Mouse (Mus musculus) gastrocnemius, postnatal 4 days (tissue): Measurements from ENCODE around the gene Rpl36a. TPM values are rescaled to one million over a fixed set of nuclear protein-coding genes. Genes with fewer than 3 reads are reported as not detected.

Experiments used
- DNase-seq, 2 experiments: peaks; one replicate each; pipeline ENCODE4 v3.0.0; 2021 to 2022; ENCODE audit warnings: low spot score in 2 of 2, mixed read lengths in 2 of 2
- total RNA-seq, 2 experiments: library from RNA; stranded (reverse); gene quantifications; 2 replicates each; pipeline ENCODE4 v1.2.3; 2021

Gene Rpl36a
- total RNA-seq, 2 experiments from 2014 or later, result 345 to 347 TPM

GRCm38 (mm10) chrX:134599922-134600565 lies 14.6 kb downstream of the Rpl36a start:
- no peak for DNase-seq

DNA sequence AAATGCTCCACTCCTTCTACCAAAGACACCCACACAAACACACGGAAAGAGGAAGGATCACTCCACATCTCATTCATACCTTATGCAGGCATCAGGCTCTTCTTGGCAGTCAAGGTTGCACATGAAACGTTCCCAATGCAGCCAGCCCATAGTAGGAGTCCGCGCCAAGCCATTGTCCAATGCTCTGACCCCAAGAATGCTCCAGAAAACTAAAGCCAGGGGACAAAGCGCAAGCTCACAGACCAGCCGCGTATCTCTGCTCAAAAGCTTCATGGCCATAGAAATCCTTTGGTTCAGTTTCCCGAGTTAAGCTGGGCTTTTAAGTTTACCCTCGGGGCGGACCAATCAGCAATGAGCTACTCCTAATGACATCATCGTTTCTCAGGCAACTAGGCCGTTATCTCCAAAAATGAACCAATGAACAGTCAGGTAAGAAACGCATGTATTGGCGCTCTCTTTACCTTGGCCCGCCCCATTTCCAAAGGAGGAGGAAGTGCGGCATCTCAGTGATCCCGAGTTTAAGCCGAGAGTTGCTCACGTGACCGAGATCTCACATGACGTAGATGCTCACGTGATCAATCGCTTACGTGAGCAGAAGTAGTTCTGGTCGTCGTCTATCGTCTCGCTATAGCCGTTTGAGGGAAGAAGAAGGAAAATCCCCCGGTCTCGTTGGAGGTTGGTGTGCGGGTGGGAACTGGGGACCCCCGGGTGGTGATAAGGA lies 15.4 kb downstream of the Rpl36a start, which contains the start of the genes Gla and Hnrnph2:
TSS of gene Gla (minus strand) at position 467 of the 721 bp plus-strand sequence.
TSS of gene Hnrnph2 (plus strand) at position 521 of the 721 bp plus-strand sequence.
- peak; percentile 61 to 82 for DNase-seq

DNA sequence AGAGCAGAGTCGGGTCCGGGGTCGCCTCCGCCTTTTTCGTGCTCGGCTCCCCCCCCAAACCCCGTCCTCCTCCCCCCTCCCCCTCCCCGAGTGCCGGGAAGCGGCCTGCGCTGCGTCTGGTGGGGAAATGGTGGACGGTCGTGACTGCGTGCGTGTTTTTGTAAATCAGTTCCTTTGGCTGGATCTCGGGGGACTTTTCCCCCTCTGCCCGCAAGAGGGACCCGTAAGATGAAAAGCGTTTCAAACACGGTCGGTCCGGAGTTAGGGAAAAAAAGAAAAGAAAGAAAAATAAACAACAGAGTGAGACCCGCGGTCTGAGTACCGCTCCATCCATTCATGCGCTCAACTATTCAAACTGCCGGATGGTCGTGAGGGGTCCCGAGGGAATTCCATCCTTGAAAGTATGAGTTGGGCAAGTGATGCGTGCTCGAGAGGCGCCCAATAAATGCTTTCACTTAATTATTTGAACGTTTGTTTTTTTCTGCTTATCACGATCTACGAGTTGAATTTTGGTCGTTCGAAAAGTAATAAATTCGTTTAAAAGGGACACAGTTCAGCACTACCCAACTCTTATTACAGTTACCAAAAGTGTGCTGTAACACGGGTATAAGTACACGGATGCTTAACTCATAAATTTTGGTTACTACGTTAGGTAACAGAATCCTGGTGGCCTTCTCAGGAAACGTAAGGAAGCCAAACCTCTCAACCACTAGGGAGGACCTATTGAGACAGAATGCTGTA lies 16.1 kb downstream of the Rpl36a start:
- DNase-seq, result peak in 1 of 2 experiments; percentile 30

DNA sequence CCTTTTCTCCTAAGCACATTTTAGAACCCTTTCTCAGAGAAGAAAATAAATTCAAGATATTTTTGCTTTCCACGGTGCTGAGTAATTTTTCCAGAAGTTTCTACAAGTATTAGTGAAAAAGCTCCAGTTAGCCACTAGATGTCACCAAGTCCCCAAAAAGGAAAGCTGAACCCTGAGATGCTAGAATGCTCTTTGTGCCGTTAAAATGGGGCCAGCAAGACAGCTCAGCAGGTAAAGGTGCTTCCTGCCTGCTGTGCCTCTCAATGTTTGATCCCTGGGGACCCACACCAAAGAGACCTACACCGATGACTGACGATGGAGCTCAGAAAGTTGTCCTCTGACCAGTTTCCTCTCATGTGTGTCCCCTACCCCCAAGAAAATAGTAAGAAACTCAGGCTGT lies 24.0 kb downstream of the Rpl36a start:
- DNase-seq, result no peak

- DNase-seq, result no peak
These were observed 25.5 kb downstream of the Rpl36a start for GRCm38 (mm10) chrX:134610984-134611383.

DNA sequence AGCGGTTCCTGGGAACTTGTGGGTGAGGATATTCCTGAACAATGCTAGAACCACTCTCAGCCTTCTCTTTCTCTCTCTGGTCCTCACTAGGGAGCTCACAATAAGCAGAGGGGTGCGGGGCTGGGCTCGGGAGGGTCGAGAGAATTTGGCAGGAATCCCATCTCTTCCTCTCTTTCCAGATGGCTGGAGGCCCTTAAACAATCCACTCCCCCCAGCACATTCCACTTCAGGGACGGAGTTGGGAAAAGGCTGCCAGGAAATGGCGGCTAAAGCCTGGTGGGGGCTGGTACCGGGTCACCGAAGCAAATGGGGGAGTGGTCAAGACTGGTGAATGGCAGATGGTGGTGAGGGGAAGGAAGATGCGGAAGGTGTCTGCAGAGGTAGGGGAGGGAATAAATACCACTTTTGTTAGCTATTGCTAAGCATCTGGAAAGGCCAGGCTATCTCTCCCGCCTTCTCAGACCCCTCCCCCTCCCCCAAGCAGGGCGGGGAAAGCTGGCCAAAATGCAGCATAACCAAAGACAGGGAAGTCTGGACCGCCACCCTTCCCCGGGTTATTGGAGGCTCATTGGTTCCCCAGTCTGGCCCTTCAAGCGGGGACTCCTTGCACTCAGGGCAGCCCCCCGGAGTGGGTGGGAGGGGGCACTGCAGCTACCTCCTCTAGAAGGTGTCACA lies 27.0 kb downstream of the Rpl36a start:
- DNase-seq, result peak; percentile 28 to 47

DNA sequence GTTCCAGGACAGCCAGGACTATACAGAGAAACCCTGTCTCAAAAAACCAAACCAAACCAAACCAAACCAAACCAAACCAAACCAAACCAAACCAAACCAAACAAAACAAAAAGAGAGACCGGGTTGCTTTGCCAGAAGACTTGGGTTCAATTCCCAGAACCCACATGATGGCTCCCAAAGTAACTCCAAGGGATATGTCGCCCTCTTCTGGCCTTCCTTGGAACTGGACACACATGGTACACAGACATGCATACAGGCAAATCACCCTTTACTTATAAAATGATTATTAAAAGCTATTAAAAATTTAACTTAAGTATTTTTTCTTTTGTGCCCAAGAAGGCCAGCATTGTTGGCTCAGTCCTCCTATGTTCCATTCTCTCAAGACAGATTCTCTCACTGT lies 28.9 kb downstream of the Rpl36a start:
- no peak for DNase-seq

DNA sequence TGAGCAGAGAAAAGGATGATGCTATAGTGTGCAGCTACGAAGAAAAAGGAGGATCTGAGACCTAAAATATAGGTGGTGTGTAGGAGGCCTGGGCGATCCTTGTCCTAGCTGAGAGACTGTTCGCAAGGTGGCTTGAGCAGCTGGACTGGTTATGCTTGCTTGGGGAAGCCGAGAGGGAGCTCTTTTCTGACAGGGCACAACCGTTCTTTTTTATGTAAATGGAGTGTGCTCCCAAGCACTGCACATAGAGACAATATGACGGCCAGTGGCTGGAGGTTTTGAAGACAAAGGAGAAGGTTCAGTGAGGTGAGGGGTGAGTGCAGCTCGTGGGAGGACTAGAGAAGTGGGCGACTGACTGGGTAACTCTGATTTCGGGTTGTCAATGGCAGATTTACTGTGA lies 34.2 kb downstream of the Rpl36a start:
- DNase-seq, result no peak

- no peak for DNase-seq
These were observed 34.9 kb downstream of the Rpl36a start for GRCm38 (mm10) chrX:134620254-134620865.

- DNase-seq, result no peak
These were observed 36.2 kb downstream of the Rpl36a start for GRCm38 (mm10) chrX:134621685-134622084.

DNA sequence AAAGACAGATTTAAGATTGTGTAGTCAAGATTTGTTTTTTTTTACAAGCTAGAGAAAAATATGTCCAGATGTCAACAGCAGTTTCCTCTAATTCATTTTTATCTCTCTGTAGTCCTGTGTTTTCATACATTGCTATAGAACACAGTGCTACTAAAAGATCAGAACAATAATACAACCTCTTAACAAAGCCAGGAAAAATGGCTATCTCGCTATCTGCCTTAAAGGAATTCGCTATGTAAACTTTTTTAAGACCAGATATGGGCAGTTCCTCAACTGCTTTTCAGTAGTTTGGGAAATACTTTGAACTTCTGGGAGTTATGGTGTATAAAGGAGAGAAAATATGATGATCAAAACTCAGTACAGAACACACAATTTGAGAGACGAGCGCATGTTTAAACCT lies 37.9 kb downstream of the Rpl36a start:
- no peak for DNase-seq

DNA sequence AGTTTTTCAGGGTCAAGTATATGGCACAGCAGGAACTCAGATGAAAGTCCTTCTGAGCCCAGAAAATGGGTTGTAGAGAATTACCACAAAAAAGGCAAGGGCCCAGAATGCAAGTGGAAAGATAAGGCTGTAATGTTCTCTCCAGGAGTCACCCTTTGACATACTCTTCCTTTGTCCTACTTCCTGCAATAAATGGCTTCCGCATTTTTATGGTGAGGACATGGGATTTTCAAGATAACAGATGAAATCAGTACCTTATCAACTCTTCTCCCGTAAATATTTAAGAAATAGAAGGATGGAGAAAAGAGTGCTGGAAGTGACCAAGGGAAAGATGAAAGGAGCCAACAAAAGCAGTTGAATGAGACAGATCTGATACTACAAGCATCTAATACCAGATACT lies 42.7 kb downstream of the Rpl36a start:
- no peak for DNase-seq

DNA sequence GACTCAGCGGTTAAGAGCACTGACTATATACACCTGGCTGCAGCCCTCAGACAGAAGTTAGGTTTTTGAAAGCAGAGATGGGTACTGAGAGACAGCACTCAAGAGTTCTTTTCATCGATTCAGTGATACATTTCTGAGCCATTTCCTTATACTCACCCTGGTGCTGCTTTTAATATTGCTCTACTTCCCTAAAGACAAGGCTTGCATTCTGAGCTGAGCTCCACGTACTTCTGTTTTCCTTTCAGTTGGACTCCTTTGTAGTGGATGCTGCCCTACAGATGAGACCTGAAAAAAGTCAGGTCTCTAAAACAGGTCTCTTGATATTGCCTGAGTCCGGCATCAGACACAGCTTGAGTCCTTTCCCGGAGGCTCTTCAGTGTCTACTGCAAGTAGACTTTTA lies 47.3 kb downstream of the Rpl36a start:
- no peak for DNase-seq

DNA sequence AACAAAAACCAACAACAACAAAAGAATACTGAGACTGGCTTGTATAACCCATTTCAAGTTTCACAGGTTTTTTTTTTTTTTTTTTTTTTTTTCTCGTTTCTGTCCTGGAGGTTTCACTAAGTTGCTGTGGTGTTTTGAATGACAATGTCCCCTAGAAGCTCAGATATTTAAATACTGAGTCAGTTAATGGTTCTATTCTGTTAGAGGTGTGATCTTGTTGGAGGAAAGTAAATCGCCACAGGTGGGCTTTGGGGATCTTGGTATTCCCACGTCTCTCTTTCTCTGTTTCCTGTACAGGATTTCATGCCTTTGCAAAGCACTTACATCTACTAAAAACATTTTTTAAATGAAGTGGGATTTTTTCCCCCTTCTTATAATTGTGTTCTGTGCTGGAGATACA lies 49.7 kb downstream of the Rpl36a start:
- no peak for DNase-seq

DNA sequence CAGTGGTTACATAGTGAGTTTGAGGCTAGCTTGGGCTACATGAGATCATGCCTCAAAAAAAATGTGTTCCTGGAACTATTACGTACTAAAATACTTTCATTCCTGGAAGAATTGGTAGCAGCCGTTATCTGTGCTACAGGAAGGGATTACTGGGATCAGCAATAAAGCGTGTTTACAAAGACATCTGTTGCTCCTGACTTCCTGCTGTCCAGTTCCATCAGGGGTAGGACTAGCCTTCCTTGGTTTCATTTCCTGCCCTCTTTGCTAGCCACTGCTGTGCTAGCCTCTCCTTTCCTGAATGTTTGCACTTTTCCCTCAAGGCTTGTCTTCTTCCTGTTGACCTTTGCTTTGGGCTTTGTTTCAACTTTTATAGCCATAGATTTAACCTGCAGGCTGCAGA lies 50.4 kb downstream of the Rpl36a start:
- no peak for DNase-seq

Other genes with a start within 250 kb of the Rpl36a start
- 10 to 100 TPM; 12.6 to 17.3 TPM for gene Drp2, start 181.1 kb upstream of the Rpl36a start, total RNA-seq
- not detected for gene Taf7l, start 109.2 kb upstream of the Rpl36a start, total RNA-seq
- 10 to 100 TPM; 17.1 to 18.1 TPM for gene Timm8a1, start 43.8 kb upstream of the Rpl36a start, total RNA-seq
- gene Btk, start 2.1 kb upstream of the Rpl36a start, total RNA-seq, result 1 to 10 TPM; 1.6 to 2.0 TPM
- 1 to 10 TPM; 2.4 to 2.9 TPM for gene Gla, start 15.5 kb downstream of the Rpl36a start, total RNA-seq
- 10 to 100 TPM; 75.2 to 82.0 TPM for gene Hnrnph2, start 15.5 kb downstream of the Rpl36a start, total RNA-seq
- gene Armcx4, start 100.9 kb downstream of the Rpl36a start, total RNA-seq, result 10 to 100 TPM; 61.9 to 63.9 TPM
- gene Armcx1, start 132.3 kb downstream of the Rpl36a start, total RNA-seq, result 10 to 100 TPM; 22.0 to 25.5 TPM
- 10 to 100 TPM; 23.0 to 24.4 TPM for gene Armcx6, start 165.8 kb downstream of the Rpl36a start, total RNA-seq
- 10 to 100 TPM; 72.8 to 80.9 TPM for gene Armcx3, start 170.9 kb downstream of the Rpl36a start, total RNA-seq
- gene Armcx2, start 223.6 kb downstream of the Rpl36a start, total RNA-seq, result 10 to 100 TPM; 67.5 to 87.0 TPM